Mouse (Mus musculus): Measurements from ENCODE around the gene Tbx18.

DNA sequence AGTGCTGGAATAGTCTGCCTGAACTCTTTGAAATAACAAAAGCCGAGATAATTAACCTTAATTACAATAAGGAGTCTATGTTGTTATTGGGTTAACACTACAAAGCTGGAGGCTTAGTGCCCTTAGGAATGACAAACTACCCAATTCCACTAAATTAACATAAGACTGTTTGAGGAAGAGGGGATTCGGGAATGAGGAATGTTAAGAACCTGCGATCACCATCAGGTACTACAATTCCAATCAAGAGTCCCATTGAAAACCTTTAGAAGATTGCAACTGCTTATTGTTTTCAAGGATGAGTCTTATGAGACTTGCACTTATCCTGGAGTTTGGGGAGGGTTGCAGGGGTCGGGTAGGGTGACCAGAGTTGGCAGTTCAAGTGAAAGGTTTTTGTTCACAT is 24.6 kb upstream of the Tbx18 start:
- TF ChIP-seq MAFK (IDR thresholded peaks at IDR 0.05; ENCODE audit: insufficient read depth, low read depth, low read length) (no peak), HCFC1 (IDR thresholded peaks at IDR 0.05; ENCODE audit: borderline replicate concordance, insufficient read depth, low read length) (no peak), ZC3H11A (IDR thresholded peaks at IDR 0.05; ENCODE audit: borderline replicate concordance, low read depth, low read length) (no peak)
